Mouse (Mus musculus): Measurements from ENCODE around the gene Gpr27. TPM values are rescaled to one million over a fixed set of nuclear protein-coding genes. Genes with fewer than 3 reads are reported as not detected.

The Gpr27 gene
- polyA plus RNA-seq, 1 experiment, result not detected

DNA sequence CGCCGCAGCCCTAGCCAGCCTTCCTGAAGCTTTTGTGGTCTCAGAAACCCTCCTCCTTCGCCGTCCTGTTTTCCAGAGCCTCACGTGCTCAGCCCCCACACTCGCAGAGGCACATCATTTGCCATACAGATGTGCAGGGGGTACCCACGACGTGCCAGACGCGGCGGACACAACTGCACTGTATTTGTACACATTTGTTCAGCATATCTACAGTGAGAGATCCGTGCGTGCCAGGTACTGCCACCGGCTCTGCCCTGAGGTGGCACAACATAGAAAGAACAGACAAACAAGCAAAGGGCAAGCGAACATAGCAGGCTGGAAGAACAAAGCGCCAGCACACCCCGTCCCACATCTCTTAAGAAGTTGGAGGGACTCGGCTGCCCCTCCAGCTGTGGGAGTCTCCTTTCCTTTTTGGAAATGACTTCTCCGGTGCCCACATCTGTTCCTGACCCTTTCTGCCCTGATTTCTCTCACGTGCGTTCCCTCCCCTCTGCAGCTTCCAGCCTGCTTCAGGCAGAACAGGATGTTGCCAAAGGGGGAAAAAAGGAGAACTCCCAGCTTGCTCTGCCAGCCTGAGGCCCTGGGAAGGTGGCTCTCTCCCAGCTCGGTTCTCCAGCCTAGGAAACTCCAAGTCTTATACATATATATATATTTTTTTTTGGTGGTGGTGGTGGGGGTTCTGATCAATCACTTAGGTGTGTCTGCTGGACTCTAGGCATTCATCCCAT lies 34.3 kb downstream of the Gpr27 start:
- Histone ChIP-seq H3K9me3 (ENCODE audit: control insufficient read depth, low read length) (no peaks in the 10 kb centered on the region), H3K27me3 (ENCODE audit: control insufficient read depth) (peaks cover 30% of the 10 kb centered on the region), H3K4me1 (ENCODE audit: control insufficient read depth) (no peaks in the 10 kb centered on the region), H3K36me3 (ENCODE audit: control insufficient read depth) (no peaks in the 10 kb centered on the region), H3K4me3 (replicated peaks) (no peak overlapping the region)
- no peak for TF ChIP-seq TAL1 (IDR thresholded peaks at IDR 0.05; ENCODE audit: low read length)
- no peak for TF ChIP-seq GATA1 (IDR thresholded peaks at IDR 0.05; ENCODE audit: low read length)

DNA sequence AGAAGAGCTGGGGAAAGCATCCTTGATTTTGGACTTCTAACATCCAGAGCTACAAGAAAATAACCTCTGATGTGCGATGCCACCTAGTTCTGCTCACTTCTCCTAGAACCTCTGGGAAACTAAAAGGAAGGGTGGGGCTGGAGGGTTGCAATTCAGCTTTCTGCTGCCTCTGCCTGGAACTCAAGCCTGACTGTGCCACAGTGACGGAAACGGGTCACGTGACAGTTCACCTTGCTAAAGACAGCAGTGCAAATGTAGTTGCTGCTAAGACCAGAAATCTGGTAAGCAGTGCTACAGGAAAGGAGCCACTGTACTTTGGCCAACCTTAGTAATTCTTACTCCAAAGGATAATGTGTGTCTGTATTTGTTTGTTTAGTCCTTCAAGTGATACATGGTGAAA lies 37.4 kb downstream of the Gpr27 start:
- Histone ChIP-seq H3K36me3 (ENCODE audit: control insufficient read depth) (no peaks in the 10 kb centered on the region), H3K4me1 (ENCODE audit: control insufficient read depth) (no peaks in the 10 kb centered on the region), H3K9me3 (ENCODE audit: control insufficient read depth, low read length) (no peaks in the 10 kb centered on the region), H3K4me3 (replicated peaks) (no peak overlapping the region), H3K27me3 (ENCODE audit: control insufficient read depth) (peaks cover 28% of the 10 kb centered on the region)
- TF ChIP-seq GATA1 (IDR thresholded peaks at IDR 0.05; ENCODE audit: low read length) (no peak), TAL1 (IDR thresholded peaks at IDR 0.05; ENCODE audit: low read length) (no peak)

DNA sequence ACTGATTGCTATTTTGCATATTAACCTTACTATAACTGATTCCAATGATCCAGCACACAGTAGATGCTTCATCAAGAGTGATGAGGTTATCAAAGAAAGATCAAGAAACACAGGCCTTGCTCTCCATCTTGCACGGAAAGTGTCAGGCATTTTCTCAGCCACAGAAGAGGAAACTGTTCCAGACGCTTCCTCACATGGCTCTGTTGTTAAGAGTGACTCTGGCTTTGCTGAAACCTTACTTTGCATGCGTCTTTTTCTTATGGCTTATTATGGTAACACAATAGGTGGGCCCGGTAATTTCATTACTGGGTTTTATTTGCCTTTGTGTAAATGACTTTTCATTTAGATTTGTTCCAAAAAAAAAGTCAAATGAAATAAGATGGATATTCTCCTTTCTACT lies 39.4 kb downstream of the Gpr27 start:
- Histone ChIP-seq H3K27me3 (ENCODE audit: control insufficient read depth) (peaks cover 7% of the 10 kb centered on the region), H3K9me3 (ENCODE audit: control insufficient read depth, low read length) (no peaks in the 10 kb centered on the region), H3K36me3 (ENCODE audit: control insufficient read depth) (no peaks in the 10 kb centered on the region), H3K4me3 (replicated peaks) (no peak overlapping the region), H3K4me1 (ENCODE audit: control insufficient read depth) (no peaks in the 10 kb centered on the region)
- no peak for TF ChIP-seq GATA1 (IDR thresholded peaks at IDR 0.05; ENCODE audit: low read length)

DNA sequence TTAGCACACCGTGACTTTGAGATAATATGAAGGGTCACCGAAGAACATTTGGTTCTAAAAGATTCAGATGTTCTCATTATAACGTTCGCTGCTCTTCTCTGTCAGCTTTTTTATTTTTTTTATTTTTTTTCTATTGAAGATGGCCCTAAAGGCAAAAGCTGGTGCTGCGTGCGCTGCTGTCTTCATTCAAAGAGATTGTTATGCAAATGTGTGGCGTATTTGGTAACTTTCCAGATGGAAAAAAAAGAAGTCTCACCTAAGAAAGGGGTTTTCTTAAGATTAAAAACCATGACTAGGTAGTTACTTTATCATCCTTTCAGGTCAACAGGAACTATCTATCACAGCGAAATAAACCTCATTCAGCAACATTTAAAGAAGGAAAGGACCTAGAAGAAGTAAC lies 40.2 kb downstream of the Gpr27 start:
- H3K36me3 ChIP-seq (ENCODE audit: control insufficient read depth), result no peaks in the 10 kb centered on the region
- no peak overlapping the region for H3K4me3 ChIP-seq (replicated peaks)
- no peaks in the 10 kb centered on the region; the same call in 1 of the 2 replicates for H3K27me3 ChIP-seq (ENCODE audit: control insufficient read depth)
- H3K4me1 ChIP-seq (ENCODE audit: control insufficient read depth), result no peaks in the 10 kb centered on the region
- H3K9me3 ChIP-seq (ENCODE audit: control insufficient read depth, low read length), result no peaks in the 10 kb centered on the region
- TF ChIP-seq GATA1 (IDR thresholded peaks at IDR 0.05; ENCODE audit: low read length) (no peak), TAL1 (IDR thresholded peaks at IDR 0.05; ENCODE audit: low read length) (no peak)

- Histone ChIP-seq H3K27me3 (ENCODE audit: control insufficient read depth) (no peaks in the 10 kb centered on the region; the same call in 1 of the 2 replicates), H3K9me3 (ENCODE audit: control insufficient read depth, low read length) (no peaks in the 10 kb centered on the region), H3K4me3 (replicated peaks) (no peak overlapping the region), H3K4me1 (ENCODE audit: control insufficient read depth) (no peaks in the 10 kb centered on the region), H3K36me3 (ENCODE audit: control insufficient read depth) (no peaks in the 10 kb centered on the region)
- no peak for TF ChIP-seq TAL1 (IDR thresholded peaks at IDR 0.05; ENCODE audit: low read length)
- TF ChIP-seq GATA1 (IDR thresholded peaks at IDR 0.05; ENCODE audit: low read length), result no peak
Observed at GRCm38 (mm10) chr6:99734666-99735065, 42.2 kb downstream of the Gpr27 start.

- Histone ChIP-seq H3K4me3 (replicated peaks) (no peak overlapping the region), H3K27me3 (ENCODE audit: control insufficient read depth) (no peaks in the 10 kb centered on the region), H3K9me3 (ENCODE audit: control insufficient read depth, low read length) (no peaks in the 10 kb centered on the region), H3K4me1 (ENCODE audit: control insufficient read depth) (no peaks in the 10 kb centered on the region), H3K36me3 (ENCODE audit: control insufficient read depth) (no peaks in the 10 kb centered on the region)
- TF ChIP-seq GATA1 (IDR thresholded peaks at IDR 0.05; ENCODE audit: low read length) (no peak), TAL1 (IDR thresholded peaks at IDR 0.05; ENCODE audit: low read length) (no peak)
Observed at GRCm38 (mm10) chr6:99742866-99743265, 50.4 kb downstream of the Gpr27 start.

Other genes starting within 250 kb of the Gpr27 start
- gene Foxp1, start 170.0 kb upstream of the Gpr27 start, polyA plus RNA-seq (2012), result 1.7 and 2.4 TPM in 2 replicates
- gene Eif4e3, start 25.9 kb upstream of the Gpr27 start, polyA plus RNA-seq (2012), result 0.02 TPM in 1 of 2 replicates, not detected in the other
- not detected in 2 replicates for gene Gm20696, start 25.9 kb upstream of the Gpr27 start, polyA plus RNA-seq (2012)
- gene Prok2, start 33.7 kb downstream of the Gpr27 start, polyA plus RNA-seq (2012), result not detected in 2 replicates

Data from erythroblast, embryonic 14.5 days (primary cell).